Mouse (Mus musculus) megakaryocyte, embryonic 14.5 days (primary cell): ENCODE data around the gene Gm28036.

ENCODE experiments used
- FLI1 ChIP-seq: IDR thresholded peaks from 2 replicates; pipeline ENCODE4 v1.6.1; 2012; ENCODE audit warnings: low read length, inconsistent platforms, mixed read lengths
- GATA1 ChIP-seq: IDR thresholded peaks from 3 replicates; pipeline ENCODE4 v1.6.1; 2012; ENCODE audit warnings: mixed read lengths, low read length, inconsistent platforms, borderline replicate concordance

- TF ChIP-seq GATA1 (no peak), FLI1 (no peak)
Observed at GRCm38 (mm10) chr2:156025482-156025881, 101.4 kb downstream of the Gm28036 start.
